Mouse (Mus musculus) retina, embryonic 14.5 days (tissue): ENCODE results near the gene Ier5.

Experiments used
- DNase-seq: peaks from one replicate; pipeline ENCODE4 v3.0.0-alpha.2; 2015; ENCODE audit warnings: low spot score

Ier5 gene

GRCm38 (mm10) chr1:155077675-155078074 is 21.8 kb downstream of the Ier5 start:
- DNase-seq = no peak

- DNase-seq = no peak
These were observed 23.6 kb downstream of the Ier5 start for GRCm38 (mm10) chr1:155075856-155076255.

GRCm38 (mm10) chr1:155074856-155075255 is 24.6 kb downstream of the Ier5 start:
- no peak for DNase-seq

GRCm38 (mm10) chr1:155073905-155074304 is 25.5 kb downstream of the Ier5 start:
- DNase-seq = peak; percentile 24

- no peak for DNase-seq
These were observed 26.3 kb downstream of the Ier5 start for GRCm38 (mm10) chr1:155073133-155073532.

- no peak for DNase-seq
These were observed 28.1 kb downstream of the Ier5 start for GRCm38 (mm10) chr1:155071287-155071876.

- DNase-seq = no peak
These were observed 28.7 kb downstream of the Ier5 start for GRCm38 (mm10) chr1:155070561-155071286.

GRCm38 (mm10) chr1:155069696-155070095 is 29.7 kb downstream of the Ier5 start:
- no peak for DNase-seq

- no peak for DNase-seq
These were observed 33.2 kb downstream of the Ier5 start for GRCm38 (mm10) chr1:155066196-155066595.

- DNase-seq = no peak
These were observed 34.3 kb downstream of the Ier5 start for GRCm38 (mm10) chr1:155065068-155065701.

- no peak for DNase-seq
These were observed 34.8 kb downstream of the Ier5 start for GRCm38 (mm10) chr1:155064649-155065048.

GRCm38 (mm10) chr1:155064111-155064510 is 35.3 kb downstream of the Ier5 start:
- no peak for DNase-seq

GRCm38 (mm10) chr1:155062963-155063362 is 36.5 kb downstream of the Ier5 start:
- DNase-seq = peak; percentile 31

GRCm38 (mm10) chr1:155062057-155062456 is 37.4 kb downstream of the Ier5 start:
- DNase-seq = no peak

- no peak for DNase-seq
These were observed 38.3 kb downstream of the Ier5 start for GRCm38 (mm10) chr1:155060832-155061801.

- DNase-seq = no peak
These were observed 39.2 kb downstream of the Ier5 start for GRCm38 (mm10) chr1:155060261-155060660.

GRCm38 (mm10) chr1:155059505-155059904 is 39.9 kb downstream of the Ier5 start:
- no peak for DNase-seq

GRCm38 (mm10) chr1:155058099-155059012 is 41.1 kb downstream of the Ier5 start:
- no peak for DNase-seq

- DNase-seq = no peak
These were observed 43.3 kb downstream of the Ier5 start for GRCm38 (mm10) chr1:155056166-155056565.

- no peak for DNase-seq
These were observed 44.4 kb downstream of the Ier5 start for GRCm38 (mm10) chr1:155055041-155055440.

GRCm38 (mm10) chr1:155054366-155054965 is 45.0 kb downstream of the Ier5 start:
- DNase-seq = no peak
